Mouse (Mus musculus) lung, postnatal 0 days (tissue): Measurements from ENCODE around the gene 1600002K03Rik. TPM values are rescaled to one million over a fixed set of nuclear protein-coding genes. Genes with fewer than 3 reads are reported as not detected.

Experiments
- ATAC-seq: fragments of 200-750 bp; cut with Nextera tagmentation; 2 replicates; pipeline ENCODE4 v1.8.0; 2017; ENCODE audit warnings: moderate library complexity
- DNase-seq: peaks from one replicate; pipeline ENCODE4 v3.0.0-alpha.2; 2016; ENCODE audit warnings: low spot score
- H3K27ac ChIP-seq: fragments of 300-500 bp; sonication (generic); 2 replicates; pipeline ENCODE4 v1.5.1; 2014; ENCODE audit warnings: antibody characterized with exemption, mild to moderate bottlenecking, low read length, mixed read lengths
- H3K27me3 ChIP-seq: fragments of 300-500 bp; sonication (generic); replicated peaks from 2 replicates; pipeline ENCODE4 v1.6.1; 2014; ENCODE audit warnings: low read length, mixed read lengths; ENCODE audit not compliant: insufficient read depth
- H3K36me3 ChIP-seq: fragments of 300-500 bp; sonication (generic); 2 replicates; pipeline ENCODE4 v1.6.1; 2014; ENCODE audit warnings: low read length, mixed read lengths; ENCODE audit not compliant: insufficient read depth
- H3K4me1 ChIP-seq: fragments of 300-500 bp; sonication (generic); 2 replicates; pipeline ENCODE4 v1.6.1; 2014; ENCODE audit warnings: antibody characterized with exemption, low read depth, low read length, mixed read lengths; ENCODE audit not compliant: insufficient read depth
- H3K4me2 ChIP-seq: fragments of 300-500 bp; sonication (generic); replicated peaks from 2 replicates; pipeline ENCODE4 v1.6.1; 2014; ENCODE audit warnings: low read depth, mild to moderate bottlenecking, low read length, moderate library complexity, mixed read lengths
- H3K4me3 ChIP-seq: fragments of 300-500 bp; sonication (generic); 2 replicates; pipeline ENCODE4 v1.5.1; 2014; ENCODE audit warnings: low read depth, low read length
- H3K9ac ChIP-seq: fragments of 300-500 bp; sonication (generic); replicated peaks from 2 replicates; pipeline ENCODE4 v1.6.1; 2014; ENCODE audit warnings: low read depth, mild to moderate bottlenecking
- H3K9me3 ChIP-seq: fragments of 300-500 bp; sonication (generic); 2 replicates; pipeline ENCODE4 v1.6.1; 2016; ENCODE audit warnings: low read length, mixed read lengths
- CTCF ChIP-seq: IDR thresholded peaks from 2 replicates; pipeline ENCODE4 v1.5.1; 2016; ENCODE audit warnings: antibody characterized with exemption, mild to moderate bottlenecking
- EP300 ChIP-seq: IDR thresholded peaks from 2 replicates; pipeline ENCODE4 v1.6.1; 2016; ENCODE audit warnings: antibody characterized with exemption, mild to moderate bottlenecking, control low read depth
- WGBS: fragments of 180-500 bp; shearing (Covaris S2); extraction: QIAGEN DNeasy Blood & Tissue Kit; methylation state at CpG from one replicate; pipeline ENCODE4 v1.1.7; 2014; 5-methylcytosine and 5-hydroxymethylcytosine counted together
- polyA plus RNA-seq: library from polyadenylated mRNA; unstranded; fragments of >200 nt; fragmentation: Nextera tagmentation; extraction: Ambion mirVana; gene quantifications from 2 replicates; pipeline ENCODE4 v1.2.1, GENCODE M21; 2015

The 1600002K03Rik gene
- polyA plus RNA-seq, 1 experiment from 2014 or later, result 11.7 TPM

DNA sequence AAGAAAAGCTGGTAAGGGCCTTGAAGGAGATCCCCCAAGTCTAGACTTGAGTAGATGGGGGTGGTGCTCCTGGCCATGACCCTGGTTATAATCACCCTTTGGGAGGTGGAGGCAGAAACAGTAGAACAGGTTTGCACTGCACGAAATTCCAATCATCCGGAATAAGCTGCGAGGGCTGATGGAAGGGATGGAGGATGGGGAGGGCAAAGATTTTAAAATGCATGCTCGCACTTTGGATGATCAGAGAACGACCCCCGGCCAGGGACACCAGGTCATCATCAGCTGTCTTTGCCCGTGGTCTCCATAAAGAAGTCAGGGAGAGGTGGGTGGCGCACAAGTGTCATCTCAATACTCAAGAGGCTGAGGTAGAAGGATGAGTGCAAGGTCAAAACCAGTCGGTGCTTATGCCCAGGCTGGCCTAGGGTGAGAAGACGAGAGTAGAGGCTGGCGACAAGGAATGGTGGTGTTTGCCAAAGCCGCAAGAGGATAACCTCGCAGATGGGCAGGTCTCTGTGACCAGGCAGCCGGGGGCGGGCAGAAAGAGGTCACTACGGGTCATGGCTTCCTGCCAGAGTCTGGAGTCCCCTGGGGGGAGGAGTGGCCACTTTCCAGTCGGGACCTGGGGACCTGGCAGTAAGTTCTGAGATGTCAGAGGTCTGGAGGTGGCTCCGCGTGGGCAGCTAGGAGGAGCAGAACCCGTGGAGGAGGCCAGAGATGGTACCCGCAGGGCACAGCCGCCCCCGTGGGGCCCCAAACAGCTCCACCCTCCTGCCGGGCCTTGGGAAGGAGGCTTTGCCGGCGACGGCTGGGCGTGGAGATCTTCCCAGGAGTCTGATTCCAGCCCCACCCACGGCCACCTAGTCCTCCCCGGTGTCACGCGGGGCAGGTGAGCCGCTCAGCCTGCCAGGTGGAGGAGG is 12.0 kb upstream of the 1600002K03Rik start:
- WGBS, result 1% methylated on average over 29 of the region's 33 CpGs
- Histone ChIP-seq H3K27ac (peak overlapping the region; percentile 98), H3K4me2 (peak overlapping the region; percentile 67), H3K36me3 (peaks cover 17% of the 10 kb centered on the region), H3K4me1 (peaks cover 68% of the 10 kb centered on the region), H3K4me3 (peak overlapping the region; percentile 36), H3K9me3 (no peaks in the 10 kb centered on the region), H3K27me3 (no peaks in the 10 kb centered on the region), H3K9ac (peak overlapping the region; percentile 51)
- TF ChIP-seq EP300 (0 out of 2 replicates have a peak, but pooled peaks have one; percentile 39), CTCF (0 out of 2 replicates have a peak, but pooled peaks have one; percentile 1)
- peak; percentile 13 for ATAC-seq
- DNase-seq, result peak; percentile 93

DNA sequence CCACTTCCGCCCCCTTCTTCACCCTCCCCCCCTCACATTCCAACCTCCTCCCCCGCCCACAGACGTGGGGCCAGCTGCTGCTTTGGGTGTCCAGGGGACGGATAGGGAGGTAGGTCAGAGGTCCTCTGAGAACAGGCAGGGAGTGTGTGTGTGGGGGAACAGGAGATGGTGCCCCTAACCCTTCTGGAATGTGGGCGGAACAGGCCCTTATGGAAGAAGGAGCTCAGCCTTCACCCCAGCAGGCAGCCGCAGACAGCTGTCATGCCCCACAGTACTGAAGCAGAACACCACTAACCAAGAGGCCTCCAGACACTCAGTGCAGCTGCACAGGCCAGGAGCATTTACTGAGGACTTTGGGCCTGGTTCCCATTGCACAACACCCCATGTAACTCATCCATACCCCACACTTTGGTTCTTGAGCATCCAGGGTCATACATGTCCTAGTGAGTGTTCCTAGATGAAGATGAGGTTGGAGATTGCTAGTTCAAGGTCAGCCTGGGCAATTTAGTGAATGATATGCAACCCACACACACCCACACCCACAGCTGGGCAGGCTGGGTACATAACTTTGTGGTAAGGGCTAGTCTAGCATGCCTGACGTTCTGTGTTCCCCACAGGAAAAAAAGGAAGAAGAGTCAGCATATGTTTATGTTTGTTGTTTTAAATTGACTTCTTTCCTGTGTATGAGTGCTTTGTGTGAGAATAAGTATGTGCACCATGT is 11.1 kb upstream of the 1600002K03Rik start:
- Histone ChIP-seq H3K9me3 (no peaks in the 10 kb centered on the region), H3K4me2 (peak overlapping the region; percentile 67), H3K4me1 (peaks cover 62% of the 10 kb centered on the region), H3K27me3 (no peaks in the 10 kb centered on the region), H3K9ac (no peak overlapping the region; the same call in 1 of the 2 replicates), H3K4me3 (peak overlapping the region; percentile 36), H3K27ac (peak overlapping the region; percentile 98), H3K36me3 (peaks cover 9% of the 10 kb centered on the region; the same call in 1 of the 2 replicates)
- peak; percentile 15 for ATAC-seq
- WGBS, result 11% methylated on average over 7 of the region's 7 CpGs
- peak; percentile 93 for DNase-seq
- TF ChIP-seq CTCF (no peak), EP300 (no peak)

DNA sequence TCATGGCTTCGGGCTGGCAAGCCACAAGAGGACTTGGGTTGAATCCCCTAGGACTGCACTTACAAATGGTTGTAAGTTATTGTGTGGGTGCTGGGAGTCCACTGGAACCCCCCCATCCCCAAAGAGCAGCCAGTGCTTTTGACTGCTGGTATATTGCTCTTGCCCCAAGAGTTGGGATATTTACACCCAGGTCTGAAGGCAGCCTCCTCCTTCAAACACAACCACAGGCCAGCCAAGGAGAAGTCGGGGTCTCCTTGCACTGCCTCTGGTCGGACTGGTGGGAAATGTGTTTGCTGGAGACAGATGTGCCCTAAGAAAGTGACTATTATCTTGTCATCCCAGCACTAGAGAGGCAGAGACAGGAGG is 10.5 kb upstream of the 1600002K03Rik start:
- no peak overlapping the region for H3K9ac ChIP-seq
- peaks cover 59% of the 10 kb centered on the region for H3K4me1 ChIP-seq

DNA sequence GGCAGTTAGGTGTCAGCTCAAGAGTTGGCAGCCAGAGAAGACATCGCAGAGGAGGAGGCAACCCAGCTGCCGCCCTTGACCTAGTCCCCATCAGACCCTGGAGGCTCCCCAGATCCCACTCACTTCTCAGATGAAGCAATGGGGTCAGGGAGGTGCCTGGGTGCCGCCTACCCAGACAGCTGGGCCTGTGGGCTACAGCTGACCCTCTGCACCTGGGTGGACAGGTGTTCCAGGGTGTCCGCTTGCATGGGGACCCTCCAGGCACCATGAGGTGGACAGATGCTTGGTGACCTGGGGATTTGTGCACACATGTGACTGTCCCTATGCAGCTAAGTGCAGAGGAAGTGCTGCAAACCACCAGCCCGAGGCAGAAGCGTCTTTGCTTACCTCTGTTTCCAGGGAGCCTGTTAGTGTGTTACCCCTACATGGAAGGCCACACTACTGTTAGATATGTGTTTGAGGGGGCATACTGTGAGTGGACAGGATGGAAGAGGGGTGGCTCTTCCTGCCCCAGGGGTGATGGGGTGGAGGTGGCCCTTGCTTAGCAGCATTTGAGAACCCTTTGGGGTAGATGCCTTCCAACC is 9.9 kb upstream of the 1600002K03Rik start:
- no peak overlapping the region for H3K4me3 ChIP-seq
- no peaks in the 10 kb centered on the region for H3K27me3 ChIP-seq
- no peak overlapping the region for H3K9ac ChIP-seq
- no peak overlapping the region for H3K4me2 ChIP-seq
- TF ChIP-seq CTCF, result no peak
- no peak for TF ChIP-seq EP300
- ATAC-seq, result no peak
- H3K4me1 ChIP-seq, result peaks cover 55% of the 10 kb centered on the region
- WGBS, result 75% methylated on average over 6 of the region's 6 CpGs
- DNase-seq, result no peak
- H3K27ac ChIP-seq, result peak overlapping the region; percentile 98
- no peaks in the 10 kb centered on the region for H3K36me3 ChIP-seq
- H3K9me3 ChIP-seq, result no peaks in the 10 kb centered on the region

More for the DNA sequence above, 10.5 kb upstream of the 1600002K03Rik start:
- no peak overlapping the region for H3K4me3 ChIP-seq
- WGBS, result 69% methylated on average over 3 of the region's 3 CpGs
- peaks cover 4% of the 10 kb centered on the region; the same call in 1 of the 2 replicates for H3K36me3 ChIP-seq
- DNase-seq, result no peak
- H3K4me2 ChIP-seq, result peak overlapping the region; percentile 67
- H3K9me3 ChIP-seq, result no peaks in the 10 kb centered on the region
- TF ChIP-seq CTCF (no peak), EP300 (no peak)
- peak overlapping the region; percentile 98 for H3K27ac ChIP-seq
- no peak for ATAC-seq
- H3K27me3 ChIP-seq, result no peaks in the 10 kb centered on the region

DNA sequence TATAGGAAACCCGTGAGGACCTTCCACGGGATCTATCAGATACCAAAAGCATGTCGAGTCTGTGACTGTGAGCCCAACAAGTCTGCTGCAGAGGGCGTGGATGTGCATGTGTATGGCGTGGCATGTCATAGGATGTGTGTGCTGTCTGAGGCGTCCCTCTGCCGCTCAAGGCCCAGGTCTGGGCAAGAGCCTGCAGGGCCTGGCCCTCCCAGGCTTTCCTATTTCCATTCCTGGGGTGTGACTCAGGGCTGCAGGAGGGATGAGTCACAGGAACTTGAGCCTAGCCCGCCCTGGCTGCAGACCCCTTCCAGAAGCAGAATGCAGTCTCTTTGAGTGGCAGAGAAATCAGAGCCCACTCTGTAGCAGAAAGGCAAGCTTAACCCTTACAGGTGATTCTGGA is 9.0 kb upstream of the 1600002K03Rik start:
- no peak overlapping the region for H3K4me2 ChIP-seq
- no peak overlapping the region for H3K4me3 ChIP-seq
- no peaks in the 10 kb centered on the region for H3K9me3 ChIP-seq
- H3K36me3 ChIP-seq, result no peaks in the 10 kb centered on the region
- peaks cover 54% of the 10 kb centered on the region for H3K4me1 ChIP-seq
- H3K27ac ChIP-seq, result peak overlapping the region; percentile 39
- DNase-seq, result peak; percentile 84
- WGBS, result 48% methylated on average over 8 of the region's 8 CpGs
- no peaks in the 10 kb centered on the region for H3K27me3 ChIP-seq
- H3K9ac ChIP-seq, result no peak overlapping the region
- no peak for ATAC-seq
- TF ChIP-seq EP300, result peak; percentile 61
- TF ChIP-seq CTCF, result no peak
